Mouse (Mus musculus): ENCODE results near the gene Tspan14. TPM values are rescaled to one million over a fixed set of nuclear protein-coding genes. Genes with fewer than 3 reads are reported as not detected.
A peak's percentile ranks its signal among the peaks of the same experiment; 100 is the strongest.

Gene Tspan14
- total RNA-seq, 1 experiment = 26.5 TPM

- H3K9ac ChIP-seq (ENCODE audit: insufficient read depth, low read depth, low read length, poor library complexity, severe bottlenecking) = no peak overlapping the region
- in situ Hi-C loops (cut with MboI; ENCODE audit: low sequenced_read_pairs in 2 of 2, unreplicated experiment in 2 of 2) = no loop called here
- no peaks in the 10 kb centered on the region for H3K4me1 ChIP-seq (ENCODE audit: control insufficient read depth in 2 of 2, insufficient read depth in 2 of 2, low read length in 2 of 2, poor library complexity in 1 of 2)
- no peak for DNase-seq (ENCODE audit: low read depth, low spot score)
- no peak overlapping the region for H3K27ac ChIP-seq (ENCODE audit: insufficient read depth, low read depth, low read length, poor library complexity, severe bottlenecking)
- H3K4me3 ChIP-seq (ENCODE audit: insufficient read depth in 1 of 2, low read depth in 1 of 2, low read length in 2 of 2, poor library complexity in 1 of 2, severe bottlenecking in 1 of 2) = no peak overlapping the region
- H3K9me3 ChIP-seq (ENCODE audit: control insufficient read depth, insufficient read depth, low read depth, low read length) = no peaks in the 10 kb centered on the region
- H3K36me3 ChIP-seq (ENCODE audit: control insufficient read depth, insufficient read depth, low read length, poor library complexity, severe bottlenecking) = no peaks in the 10 kb centered on the region
- TF ChIP-seq MAFK (IDR thresholded peaks at IDR 0.05; ENCODE audit: insufficient read depth, low read depth, low read length) (no peak), ZNF384 (IDR thresholded peaks at IDR 0.05; ENCODE audit: low read depth, low read length) (no peak), ZC3H11A (IDR thresholded peaks at IDR 0.05; ENCODE audit: borderline replicate concordance, low read depth, low read length) (no peak), CHD2 (IDR thresholded peaks at IDR 0.05; ENCODE audit: low read depth, low read length) (no peak), HCFC1 (IDR thresholded peaks at IDR 0.05; ENCODE audit: borderline replicate concordance, insufficient read depth, low read length) (no peak)
These were observed 92.6 kb downstream of the Tspan14 start for GRCm38 (mm10) chr14:40873961-40874360.

GRCm38 (mm10) chr14:40870598-40870997 lies 96.0 kb downstream of the Tspan14 start:
- DNase-seq (ENCODE audit: low read depth, low spot score) = no peak
- TF ChIP-seq CHD2 (IDR thresholded peaks at IDR 0.05; ENCODE audit: low read depth, low read length) (no peak), ZC3H11A (IDR thresholded peaks at IDR 0.05; ENCODE audit: borderline replicate concordance, low read depth, low read length) (no peak)
- Histone ChIP-seq H3K36me3 (ENCODE audit: control insufficient read depth, insufficient read depth, low read length, poor library complexity, severe bottlenecking) (no peaks in the 10 kb centered on the region), H3K9me3 (ENCODE audit: control insufficient read depth, insufficient read depth, low read depth, low read length) (no peaks in the 10 kb centered on the region), H3K27ac (ENCODE audit: insufficient read depth, low read depth, low read length, poor library complexity, severe bottlenecking) (no peak overlapping the region), H3K9ac (ENCODE audit: insufficient read depth, low read depth, low read length, poor library complexity, severe bottlenecking) (no peak overlapping the region), H3K4me3 (ENCODE audit: insufficient read depth in 1 of 2, low read depth in 1 of 2, low read length in 2 of 2, poor library complexity in 1 of 2, severe bottlenecking in 1 of 2) (no peak overlapping the region), H3K4me1 (ENCODE audit: control insufficient read depth in 2 of 2, insufficient read depth in 2 of 2, low read length in 2 of 2, poor library complexity in 1 of 2) (no peaks in the 10 kb centered on the region)
- in situ Hi-C loops (cut with MboI; ENCODE audit: low sequenced_read_pairs in 2 of 2, unreplicated experiment in 2 of 2) = no loop called here

- TF ChIP-seq CHD2 (IDR thresholded peaks at IDR 0.05; ENCODE audit: low read depth, low read length) = peak; percentile 38; the same call in 1 of the 2 replicates
- TF ChIP-seq ZNF384 (IDR thresholded peaks at IDR 0.05; ENCODE audit: low read depth, low read length) = no peak
These were observed 101.6 kb downstream of the Tspan14 start for GRCm38 (mm10) chr14:40864811-40865514.

GRCm38 (mm10) chr14:40863659-40864058 lies 102.9 kb downstream of the Tspan14 start:
- DNase-seq (ENCODE audit: low read depth, low spot score) = no peak
- no peaks in the 10 kb centered on the region for H3K36me3 ChIP-seq (ENCODE audit: control insufficient read depth, insufficient read depth, low read length, poor library complexity, severe bottlenecking)
- TF ChIP-seq MAFK (IDR thresholded peaks at IDR 0.05; ENCODE audit: insufficient read depth, low read depth, low read length) (no peak), HCFC1 (IDR thresholded peaks at IDR 0.05; ENCODE audit: borderline replicate concordance, insufficient read depth, low read length) (no peak), CHD2 (IDR thresholded peaks at IDR 0.05; ENCODE audit: low read depth, low read length) (no peak), ZNF384 (IDR thresholded peaks at IDR 0.05; ENCODE audit: low read depth, low read length) (no peak), ZC3H11A (IDR thresholded peaks at IDR 0.05; ENCODE audit: borderline replicate concordance, low read depth, low read length) (no peak)
- no peaks in the 10 kb centered on the region for H3K9me3 ChIP-seq (ENCODE audit: control insufficient read depth, insufficient read depth, low read depth, low read length)
- in situ Hi-C loops (cut with MboI; ENCODE audit: low sequenced_read_pairs in 2 of 2, unreplicated experiment in 2 of 2) = no loop called here
- no peak overlapping the region for H3K4me3 ChIP-seq (ENCODE audit: insufficient read depth in 1 of 2, low read depth in 1 of 2, low read length in 2 of 2, poor library complexity in 1 of 2, severe bottlenecking in 1 of 2)
- H3K9ac ChIP-seq (ENCODE audit: insufficient read depth, low read depth, low read length, poor library complexity, severe bottlenecking) = no peak overlapping the region
- H3K4me1 ChIP-seq (ENCODE audit: control insufficient read depth in 2 of 2, insufficient read depth in 2 of 2, low read length in 2 of 2, poor library complexity in 1 of 2) = peaks cover 3 to 5% of the 10 kb centered on the region in 2 experiments; a peak in 2 of 4 replicates
- no peak overlapping the region for H3K27ac ChIP-seq (ENCODE audit: insufficient read depth, low read depth, low read length, poor library complexity, severe bottlenecking)

More at GRCm38 (mm10) chr14:40864811-40865514, 101.6 kb downstream of the Tspan14 start:
- Histone ChIP-seq H3K4me3 (ENCODE audit: insufficient read depth in 1 of 2, low read depth in 1 of 2, low read length in 2 of 2, poor library complexity in 1 of 2, severe bottlenecking in 1 of 2) (no peak overlapping the region), H3K4me1 (ENCODE audit: control insufficient read depth in 2 of 2, insufficient read depth in 2 of 2, low read length in 2 of 2, poor library complexity in 1 of 2) (peaks cover 3 to 5% of the 10 kb centered on the region in 2 experiments; a peak in 2 of 4 replicates), H3K9me3 (ENCODE audit: control insufficient read depth, insufficient read depth, low read depth, low read length) (no peaks in the 10 kb centered on the region), H3K36me3 (ENCODE audit: control insufficient read depth, insufficient read depth, low read length, poor library complexity, severe bottlenecking) (no peaks in the 10 kb centered on the region), H3K9ac (ENCODE audit: insufficient read depth, low read depth, low read length, poor library complexity, severe bottlenecking) (no peak overlapping the region), H3K27ac (ENCODE audit: insufficient read depth, low read depth, low read length, poor library complexity, severe bottlenecking) (0 out of 2 replicates have a peak overlapping the region, but pooled peaks have one; percentile 18)
- DNase-seq (ENCODE audit: low read depth, low spot score) = peak; percentile 89
- in situ Hi-C loops (cut with MboI; ENCODE audit: low sequenced_read_pairs in 2 of 2, unreplicated experiment in 2 of 2) = no loop called here

- TF ChIP-seq ZNF384 (IDR thresholded peaks at IDR 0.05; ENCODE audit: low read depth, low read length) (no peak), HCFC1 (IDR thresholded peaks at IDR 0.05; ENCODE audit: borderline replicate concordance, insufficient read depth, low read length) (no peak), ZC3H11A (IDR thresholded peaks at IDR 0.05; ENCODE audit: borderline replicate concordance, low read depth, low read length) (no peak), MAFK (IDR thresholded peaks at IDR 0.05; ENCODE audit: insufficient read depth, low read depth, low read length) (no peak), CHD2 (IDR thresholded peaks at IDR 0.05; ENCODE audit: low read depth, low read length) (no peak)
- in situ Hi-C loops (cut with MboI; ENCODE audit: low sequenced_read_pairs in 2 of 2, unreplicated experiment in 2 of 2) = no loop called here
- Histone ChIP-seq H3K9me3 (ENCODE audit: control insufficient read depth, insufficient read depth, low read depth, low read length) (no peaks in the 10 kb centered on the region), H3K4me3 (ENCODE audit: insufficient read depth in 1 of 2, low read depth in 1 of 2, low read length in 2 of 2, poor library complexity in 1 of 2, severe bottlenecking in 1 of 2) (no peak overlapping the region), H3K9ac (ENCODE audit: insufficient read depth, low read depth, low read length, poor library complexity, severe bottlenecking) (no peak overlapping the region), H3K4me1 (ENCODE audit: control insufficient read depth in 2 of 2, insufficient read depth in 2 of 2, low read length in 2 of 2, poor library complexity in 1 of 2) (peaks cover 3 to 5% of the 10 kb centered on the region in 2 experiments; a peak in 2 of 4 replicates), H3K36me3 (ENCODE audit: control insufficient read depth, insufficient read depth, low read length, poor library complexity, severe bottlenecking) (no peaks in the 10 kb centered on the region), H3K27ac (ENCODE audit: insufficient read depth, low read depth, low read length, poor library complexity, severe bottlenecking) (no peak overlapping the region)
- no peak for DNase-seq (ENCODE audit: low read depth, low spot score)
These were observed 103.6 kb downstream of the Tspan14 start for GRCm38 (mm10) chr14:40863022-40863421.

Data from ES-E14 (cell line).